Comparison of ENCODE assay signal across 1 mouse cellular context in genomic region chr11:77492311-77492871, GRCm38 (mm10).
TF ChIP-seq lines count a peak whose summit lies in the region.

No protein-coding gene starts in this region.

TF ChIP-seq in CH12.LX, 34 proteins besides CTCF, POLR2A, EP300 and RAD21:
- TF ChIP-seq MAFK (IDR thresholded peaks at IDR 0.05; ENCODE audit: insufficient replicate concordance, low read length), result no peak
- TF ChIP-seq ELF1 (IDR thresholded peaks at IDR 0.05; ENCODE audit: low read depth, low read length), result peak; percentile 24; the same call in 1 of the 2 replicates
- TF ChIP-seq ZMIZ1 (IDR thresholded peaks at IDR 0.05; ENCODE audit: low read depth, low read length), result no peak
- TF ChIP-seq TCF12 (IDR thresholded peaks at IDR 0.05; ENCODE audit: low read depth, low read length), result peak; percentile 51; the same call in 1 of the 2 replicates
- peak; percentile 11; the same call in 1 of the 2 replicates for TF ChIP-seq IRF4 (IDR thresholded peaks at IDR 0.05; ENCODE audit: low read depth, low read length)
- peak; percentile 90 for TF ChIP-seq CHD2 (IDR thresholded peaks at IDR 0.05; ENCODE audit: low read length)
- peak; percentile 96 for TF ChIP-seq MYC (IDR thresholded peaks at IDR 0.05; ENCODE audit: low read depth, low read length)
- TF ChIP-seq TBP (conservative IDR thresholded peaks at IDR 0.05; ENCODE audit: low read depth, low read length), result 0 out of 2 replicates have a peak, but pooled peaks have one; percentile 34
- TF ChIP-seq E2F4 (IDR thresholded peaks at IDR 0.05; ENCODE audit: insufficient replicate concordance, low read depth, low read length), result no peak
- no peak for TF ChIP-seq KAT2A (IDR thresholded peaks at IDR 0.05; ENCODE audit: insufficient replicate concordance, low read length)
- peak; percentile 36 for TF ChIP-seq HCFC1 (IDR thresholded peaks at IDR 0.05; ENCODE audit: low read depth, low read length)
- TF ChIP-seq USF1 (IDR thresholded peaks at IDR 0.05; ENCODE audit: low read depth, low read length), result no peak
- TF ChIP-seq NELFE (IDR thresholded peaks at IDR 0.05; ENCODE audit: low read depth, low read length), result 0 out of 2 replicates have a peak, but pooled peaks have one; percentile 35
- TF ChIP-seq MAX (IDR thresholded peaks at IDR 0.05; ENCODE audit: low read length), result peak; percentile 91
- TF ChIP-seq UBTF (IDR thresholded peaks at IDR 0.05; ENCODE audit: low read depth, low read length), result no peak
- TF ChIP-seq RCOR1 (conservative IDR thresholded peaks at IDR 0.05; ENCODE audit: low read depth, low read length), result no peak
- no peak for TF ChIP-seq GABPA (IDR thresholded peaks at IDR 0.05; ENCODE audit: insufficient replicate concordance, low read depth, low read length)
- TF ChIP-seq SMC3 (IDR thresholded peaks at IDR 0.05; ENCODE audit: low read depth, low read length), result no peak
- TF ChIP-seq MXI1 (IDR thresholded peaks at IDR 0.05; ENCODE audit: low read depth, low read length), result peak; percentile 96
- peak; percentile 82 for TF ChIP-seq BHLHE40 (IDR thresholded peaks at IDR 0.05; ENCODE audit: low read depth, low read length)
- TF ChIP-seq POLR2AphosphoS2 (IDR thresholded peaks at IDR 0.05; ENCODE audit: low read depth, low read length), result no peak
- peak; percentile 77 for TF ChIP-seq NRF1 (IDR thresholded peaks at IDR 0.05; ENCODE audit: low read depth, low read length)
